Mouse (Mus musculus) thymus, adult 2 months (tissue): ENCODE data around the gene Dusp19. TPM values are rescaled to one million over a fixed set of nuclear protein-coding genes. Genes with fewer than 3 reads are reported as not detected.

Experiments used
- DNase-seq: peaks from one replicate; pipeline ENCODE4 v3.0.0; 2021
- H3K27ac ChIP-seq: fragments of 200-500 bp; 2 replicates; pipeline ENCODE4 v1.5.1; 2012; ENCODE audit warnings: low read length, control low read depth; ENCODE audit not compliant: control insufficient read depth, insufficient read depth
- H3K27me3 ChIP-seq: fragments of 200-500 bp; 2 replicates; pipeline ENCODE4 v1.6.1; 2012; ENCODE audit warnings: mild to moderate bottlenecking, low read length, moderate library complexity, mixed read lengths; ENCODE audit not compliant: control insufficient read depth, insufficient read depth
- H3K36me3 ChIP-seq: fragments of 200-500 bp; 2 replicates; pipeline ENCODE4 v1.6.1; 2012; ENCODE audit warnings: mild to moderate bottlenecking, low read length, moderate library complexity; ENCODE audit not compliant: control insufficient read depth, insufficient read depth
- H3K4me1 ChIP-seq: fragments of 200-500 bp; replicated peaks from 2 replicates; pipeline ENCODE4 v1.6.1; 2012; ENCODE audit warnings: low read length; ENCODE audit not compliant: control insufficient read depth, insufficient read depth
- H3K4me3 ChIP-seq: fragments of 200-500 bp; 2 replicates; pipeline ENCODE4 v1.5.1; 2012; ENCODE audit warnings: mild to moderate bottlenecking, low read length, control low read depth, moderate library complexity; ENCODE audit not compliant: control insufficient read depth, insufficient read depth
- CTCF ChIP-seq: fragments of 200-500 bp; IDR thresholded peaks from 2 replicates; pipeline ENCODE4 v1.5.1; 2012; ENCODE audit warnings: mild to moderate bottlenecking, control low read depth, low read length, moderate library complexity, borderline replicate concordance; ENCODE audit not compliant: control insufficient read depth, poor library complexity, insufficient read depth; ENCODE audit errors: extremely low read depth
- POLR2A ChIP-seq: fragments of 200-500 bp; IDR thresholded peaks from 2 replicates; pipeline ENCODE4 v1.6.1; 2012; ENCODE audit warnings: mild to moderate bottlenecking, low read length, control low read depth, moderate library complexity; ENCODE audit not compliant: control insufficient read depth, poor library complexity, insufficient read depth; ENCODE audit errors: extremely low read depth
- WGBS: fragments of 180-500 bp; shearing (Covaris S2); methylation state at CpG from one replicate; pipeline ENCODE4 v1.1.7; 2018; 5-methylcytosine and 5-hydroxymethylcytosine counted together
- polyA plus RNA-seq: library from polyadenylated mRNA; depleted of rRNA; stranded (reverse); fragments of >200 nt; gene quantifications from 2 replicates; pipeline ENCODE4 v1.2.3, GENCODE M21; 2012; rRNA removed

The Dusp19 gene
- polyA plus RNA-seq, 1 experiment = 5.4 TPM

DNA sequence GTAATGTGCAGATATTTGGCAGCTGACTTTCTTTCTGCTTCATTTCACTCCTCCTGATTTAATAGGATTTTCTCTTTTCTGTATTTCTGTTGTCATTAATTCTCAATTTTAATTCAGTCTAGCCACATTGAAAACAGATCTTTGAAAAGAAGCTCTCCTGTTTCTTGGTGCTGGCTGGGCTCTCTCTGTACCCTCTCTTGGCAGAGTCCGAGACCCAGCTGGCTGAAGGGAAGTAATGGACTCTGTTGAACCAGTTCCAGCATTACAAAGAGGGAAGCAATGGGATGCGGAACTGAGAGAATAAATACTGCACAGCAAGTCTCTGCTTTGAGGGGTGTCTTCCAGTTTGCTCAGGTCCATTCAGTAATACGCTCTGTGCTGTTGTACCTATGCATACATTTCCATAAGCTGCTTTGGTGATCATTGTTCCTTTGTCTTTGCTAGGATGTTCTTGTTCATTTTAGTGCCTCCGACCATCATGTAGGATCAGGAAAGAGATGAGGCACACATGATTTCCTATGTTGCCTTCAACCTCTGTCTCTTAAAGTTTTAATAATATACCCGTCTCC lies 50.6 kb downstream of the Dusp19 start:
- Histone ChIP-seq H3K27me3 (no peaks in the 10 kb centered on the region), H3K27ac (no peak overlapping the region), H3K4me1 (no peaks in the 10 kb centered on the region), H3K36me3 (peaks cover 4% of the 10 kb centered on the region; the same call in 1 of the 2 replicates), H3K4me3 (no peak overlapping the region)
- TF ChIP-seq POLR2A = no peak
- no peak for TF ChIP-seq CTCF
- 97% methylated on average over 5 of the region's 5 CpGs for WGBS
- DNase-seq = no peak

DNA sequence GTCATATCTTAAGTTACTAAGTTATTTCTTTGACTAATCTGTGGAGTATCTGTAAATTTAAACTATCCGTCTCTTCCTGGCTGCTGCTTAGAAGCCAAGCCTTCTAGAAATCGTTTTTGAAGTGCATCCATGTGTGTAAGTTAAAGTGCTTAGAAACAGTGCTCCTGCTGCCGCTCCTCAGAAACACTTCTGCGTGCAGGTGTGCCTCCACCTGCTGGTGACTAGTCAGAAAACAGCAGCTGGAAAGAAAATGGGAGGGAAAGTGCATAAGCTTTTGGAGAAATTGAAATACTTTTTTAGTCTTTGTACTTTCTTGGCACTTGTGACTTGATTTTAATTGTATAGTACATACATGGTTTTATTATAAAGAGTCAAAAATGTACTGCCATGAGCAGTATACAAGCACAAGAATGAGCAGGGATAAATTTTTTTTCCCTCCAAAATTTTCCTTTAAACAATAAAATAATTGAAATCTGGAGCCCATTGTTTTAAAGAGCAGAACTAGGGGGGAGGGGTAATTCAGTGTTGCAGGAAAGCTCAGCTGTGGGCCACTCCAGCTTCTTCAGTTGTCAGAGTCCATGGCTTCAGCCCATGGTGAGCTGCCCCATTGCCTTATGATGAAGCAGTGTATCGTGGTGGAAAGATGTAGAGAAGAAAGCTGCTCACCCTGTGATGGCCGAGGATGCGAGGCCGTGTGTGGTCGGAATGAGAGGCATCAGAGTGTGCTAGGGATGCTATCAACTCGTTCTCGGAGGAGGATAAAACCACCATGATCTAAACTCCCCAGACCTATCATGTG lies 53.2 kb downstream of the Dusp19 start:
- TF ChIP-seq CTCF (no peak), POLR2A (no peak)
- Histone ChIP-seq H3K4me3 (no peak overlapping the region), H3K4me1 (no peaks in the 10 kb centered on the region), H3K27ac (no peak overlapping the region), H3K27me3 (no peaks in the 10 kb centered on the region), H3K36me3 (peaks cover 4% of the 10 kb centered on the region; the same call in 1 of the 2 replicates)
- no peak for DNase-seq
- WGBS = 85% methylated on average over 11 of the region's 11 CpGs

DNA sequence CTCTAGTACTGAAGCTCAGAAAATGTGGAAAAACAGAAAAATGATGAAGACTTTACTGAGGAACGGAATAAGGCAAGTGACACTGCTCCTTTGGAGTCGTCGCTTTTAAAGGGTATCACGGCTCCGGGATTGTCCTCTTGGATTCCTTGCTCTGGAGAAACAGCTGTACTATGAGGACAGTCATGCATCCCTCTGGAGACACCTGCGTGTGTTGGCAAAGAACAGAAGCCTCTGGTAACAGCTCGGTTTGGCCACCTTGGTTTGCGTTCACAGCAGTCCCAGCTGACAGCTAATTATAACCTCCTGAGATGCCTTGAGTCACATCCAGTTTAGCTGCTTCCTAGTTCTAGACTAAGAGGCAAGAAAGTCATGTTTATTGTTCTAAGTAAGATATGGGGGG lies 62.0 kb downstream of the Dusp19 start:
- 78% methylated on average over 8 of the region's 8 CpGs for WGBS
- H3K4me1 ChIP-seq = no peaks in the 10 kb centered on the region; the same call in 1 of the 2 replicates
- H3K4me3 ChIP-seq = no peak overlapping the region
- no peak for DNase-seq
- no peaks in the 10 kb centered on the region for H3K27me3 ChIP-seq
- no peaks in the 10 kb centered on the region for H3K36me3 ChIP-seq
- H3K27ac ChIP-seq = no peak overlapping the region
- TF ChIP-seq CTCF (no peak), POLR2A (no peak)

Other genes with a start within 250 kb of the Dusp19 start
- gene Frzb, start 169.4 kb upstream of the Dusp19 start, polyA plus RNA-seq = 0.22 and 0.32 TPM in 2 replicates
- 7.6 and 9.1 TPM in 2 replicates for gene Nckap1, start 35.7 kb upstream of the Dusp19 start, polyA plus RNA-seq
- gene Nup35, start 191 bp downstream of the Dusp19 start, polyA plus RNA-seq = 38.1 and 48.3 TPM in 2 replicates